Mouse (Mus musculus) neural tube, embryonic 10.5 days (tissue): Measurements from ENCODE around the gene Cbarp.
A peak's percentile ranks its signal among the peaks of the same experiment; 100 is the strongest.

Experiments used
- DNase-seq: peaks from one replicate; pipeline ENCODE4 v3.0.0-alpha.2; 2017; ENCODE audit warnings: low spot score; ENCODE audit errors: extremely low spot score

Gene Cbarp

GRCm38 (mm10) chr10:80140666-80141035 is at the start of gene Cbarp:
Gene Cbarp (minus strand): TSS chr10:80140835.
- DNase-seq: no peak

GRCm38 (mm10) chr10:80189999-80190398 is 49.4 kb upstream of the Cbarp start:
- peak; percentile 53 for DNase-seq

DNA sequence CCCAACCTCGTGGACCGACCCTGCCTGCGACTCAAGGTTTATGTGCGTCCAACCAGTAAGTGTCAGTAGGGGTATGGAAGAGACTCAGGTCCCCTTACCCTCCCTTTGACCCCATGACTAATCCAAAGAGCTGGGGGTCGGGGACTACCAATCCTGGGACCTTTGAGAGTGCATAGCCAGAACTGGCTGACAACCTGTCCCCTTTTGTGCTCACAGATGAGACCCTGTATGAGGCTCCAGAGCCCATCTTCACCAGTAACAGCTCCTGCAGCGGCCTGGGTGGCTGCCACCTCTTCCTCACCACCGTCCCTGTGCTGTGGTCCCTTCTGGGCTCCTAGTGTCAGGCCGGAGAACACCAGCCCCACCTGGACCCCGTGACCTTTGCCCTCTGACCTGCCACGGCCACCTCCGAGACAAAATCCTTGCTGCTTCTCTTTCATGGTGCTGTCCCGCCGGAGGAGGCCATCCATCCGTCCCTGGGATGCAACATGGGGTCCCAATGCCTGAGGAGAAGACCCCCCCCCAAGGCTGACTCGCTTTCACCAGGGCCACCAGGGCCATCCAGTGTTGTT is 47.9 kb upstream of the Cbarp start:
- DNase-seq: no peak

GRCm38 (mm10) chr10:80187739-80188138 is 47.1 kb upstream of the Cbarp start:
- DNase-seq: no peak

GRCm38 (mm10) chr10:80186649-80187048 is 46.0 kb upstream of the Cbarp start:
- no peak for DNase-seq

GRCm38 (mm10) chr10:80182547-80182946 is 41.9 kb upstream of the Cbarp start:
- no peak for DNase-seq

DNA sequence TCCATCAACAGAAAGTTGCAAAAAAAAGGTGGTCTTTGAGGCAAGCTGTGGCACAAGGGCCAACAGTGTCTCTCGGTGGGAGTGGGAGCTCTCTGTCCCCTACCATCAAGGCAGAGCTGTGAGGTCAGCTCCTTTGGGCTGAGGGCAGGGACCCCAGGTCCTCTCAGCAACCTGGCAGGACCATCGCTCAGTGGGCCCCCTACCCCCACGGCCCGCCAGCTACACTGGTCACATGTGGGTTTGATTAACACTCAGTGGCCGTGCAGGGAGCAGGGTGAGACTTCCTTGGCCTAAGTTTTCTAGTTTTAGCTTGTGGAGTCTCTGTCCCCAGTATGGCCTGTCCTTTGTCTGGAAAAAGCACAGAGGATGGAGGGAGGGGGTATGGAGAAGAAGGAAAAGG is 40.2 kb upstream of the Cbarp start:
- DNase-seq: no peak

- no peak for DNase-seq
These were observed 39.7 kb upstream of the Cbarp start for GRCm38 (mm10) chr10:80180288-80180687.

DNA sequence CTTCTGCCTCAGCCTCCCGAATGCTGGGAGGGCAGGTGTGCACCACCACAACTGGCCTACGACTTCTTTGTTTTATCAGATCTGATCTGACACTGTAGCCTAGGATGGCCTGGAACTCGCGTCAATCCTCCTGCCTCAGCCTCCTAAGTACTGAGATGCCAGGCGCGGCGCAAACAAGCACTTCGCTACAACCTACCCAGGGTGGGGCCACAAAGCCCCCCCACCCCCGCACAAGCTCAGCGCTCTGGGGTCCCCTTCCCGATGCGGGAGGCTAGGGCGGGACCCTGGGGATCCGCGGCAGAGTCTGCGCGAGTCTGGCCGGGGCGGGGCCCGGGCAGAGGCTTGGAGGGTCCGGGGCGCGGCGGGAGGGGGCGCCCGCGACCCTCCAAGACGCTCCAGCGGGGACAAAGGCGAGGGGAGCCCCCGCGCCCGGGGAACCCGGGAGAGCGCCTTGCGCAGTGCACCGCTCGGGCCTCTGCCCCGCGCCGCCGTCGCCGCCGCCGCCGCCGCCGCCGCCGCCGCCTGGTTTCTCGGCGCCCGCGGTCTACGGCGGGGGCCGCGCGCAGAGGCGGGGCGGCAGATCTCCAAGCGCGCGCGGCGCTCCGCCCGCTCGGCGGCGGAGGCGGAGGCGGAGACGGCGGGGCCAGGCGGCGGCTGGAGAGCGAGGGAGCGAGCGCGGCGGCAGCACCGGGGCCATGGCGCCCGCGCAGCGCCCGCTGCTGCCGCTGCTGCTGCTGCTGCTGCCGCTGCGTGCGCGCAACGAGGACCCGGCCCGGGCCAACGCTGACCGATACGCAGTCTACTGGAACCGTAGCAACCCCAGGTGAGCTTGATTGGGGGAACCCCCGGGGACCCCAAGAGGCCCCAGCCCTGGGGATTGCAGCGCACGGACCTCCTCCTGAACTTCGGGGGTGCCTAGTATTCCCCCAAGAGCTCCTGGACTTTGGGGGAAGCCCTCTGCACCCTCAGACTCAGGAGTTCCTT is 38.7 kb upstream of the Cbarp start, which contains the start of gene Efna2:
TSS of gene Efna2 (plus strand) at position 415 of the 984 bp plus-strand sequence.
- peak; percentile 77 for DNase-seq

DNA sequence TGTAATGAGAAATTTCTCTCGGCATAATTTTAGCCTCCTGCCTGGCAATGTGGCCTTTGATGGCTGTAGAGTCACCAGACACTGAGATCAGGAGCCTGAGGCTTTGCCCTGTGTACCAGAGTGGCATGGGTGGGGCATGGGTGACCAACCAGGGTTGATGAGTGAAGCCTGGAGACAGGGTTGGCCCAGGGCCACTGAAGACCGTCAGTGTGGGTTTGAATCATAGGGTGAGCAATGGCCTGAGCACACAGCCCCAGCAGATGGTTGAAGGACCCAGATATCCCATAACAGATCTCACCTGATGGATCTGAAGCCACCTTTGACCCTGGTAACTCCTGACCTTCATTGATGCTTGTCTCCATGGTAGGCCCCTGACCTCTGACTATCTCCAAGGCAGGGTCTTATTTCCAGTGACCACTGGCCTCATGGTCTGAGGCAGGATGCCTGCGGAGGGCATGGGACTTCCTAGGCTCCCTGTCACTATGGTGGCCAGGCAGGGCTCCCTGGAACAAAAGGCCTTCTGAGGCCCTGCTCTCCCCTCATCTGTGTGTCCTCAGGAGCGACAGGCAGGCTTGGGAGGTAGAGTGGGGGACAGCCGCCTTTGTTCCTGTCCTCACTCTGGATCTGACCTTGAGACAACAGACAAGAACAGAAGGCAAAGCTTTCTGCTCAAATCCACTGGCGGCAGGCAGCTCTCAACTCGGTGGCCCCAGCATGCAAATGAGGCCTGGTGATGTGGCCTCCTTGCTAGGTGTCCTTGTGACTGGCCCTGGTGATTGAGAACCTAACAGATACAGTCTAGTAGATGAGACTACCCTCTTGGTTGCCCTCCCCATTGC is 37.0 kb upstream of the Cbarp start:
- no peak for DNase-seq

GRCm38 (mm10) chr10:80176270-80176834 is 35.7 kb upstream of the Cbarp start:
- no peak for DNase-seq

DNA sequence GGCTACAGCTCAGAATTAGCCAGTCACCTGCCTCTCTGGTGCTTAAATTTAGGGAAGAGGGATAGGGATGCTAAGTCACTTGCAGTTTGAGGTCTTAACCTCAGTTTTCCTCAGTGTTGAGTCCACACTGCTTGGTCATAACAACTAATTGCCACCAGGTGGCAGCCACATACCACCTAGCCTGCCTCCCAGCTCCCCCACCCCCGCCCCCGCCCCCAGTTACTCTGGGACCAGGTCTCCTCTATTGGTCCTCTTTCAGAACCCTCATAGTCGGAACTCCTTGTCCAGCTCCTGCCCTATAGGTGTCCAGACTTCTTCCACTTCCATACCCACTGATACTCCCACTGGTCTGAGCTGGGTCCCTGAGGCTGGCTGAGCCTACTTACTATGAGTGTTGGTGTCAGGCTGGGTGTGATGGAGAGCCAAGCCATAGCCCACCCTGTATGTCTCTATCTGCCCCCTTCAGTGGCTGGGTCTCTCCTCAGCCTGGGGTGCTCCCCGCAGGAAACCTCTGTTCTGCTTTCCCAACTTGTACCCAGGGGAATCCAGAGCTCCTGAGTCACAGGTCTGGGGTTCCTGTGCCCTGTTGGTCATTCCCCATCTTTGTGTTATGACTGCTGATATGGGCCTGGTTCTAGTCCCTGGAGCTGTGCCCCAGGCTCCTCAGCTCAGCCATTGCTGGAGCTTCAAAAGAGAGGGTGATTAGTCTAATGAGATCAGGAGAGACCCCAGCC is 35.1 kb upstream of the Cbarp start:
- peak; percentile 65 for DNase-seq

DNA sequence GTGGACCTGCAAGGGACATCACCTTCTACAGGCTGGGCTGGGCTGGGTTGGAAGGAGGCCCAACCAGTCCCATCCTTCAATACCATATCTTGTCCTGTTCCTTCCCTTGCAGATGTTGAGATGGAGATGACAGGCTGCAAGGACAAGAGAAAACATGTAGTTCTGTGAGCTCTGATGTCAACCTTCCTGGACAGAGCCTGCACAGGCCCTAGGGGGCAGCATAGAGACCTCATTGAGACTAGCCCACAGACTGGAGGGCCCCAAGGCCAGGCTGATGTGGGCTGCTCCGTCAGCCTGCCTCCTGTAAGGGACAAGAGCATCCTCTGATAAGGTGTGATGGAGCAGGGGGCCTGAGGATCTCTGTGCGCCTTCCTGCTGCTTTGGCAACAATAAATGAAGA is 34.1 kb upstream of the Cbarp start:
- no peak for DNase-seq

- no peak for DNase-seq
These were observed 33.5 kb upstream of the Cbarp start for GRCm38 (mm10) chr10:80173955-80174640.

DNA sequence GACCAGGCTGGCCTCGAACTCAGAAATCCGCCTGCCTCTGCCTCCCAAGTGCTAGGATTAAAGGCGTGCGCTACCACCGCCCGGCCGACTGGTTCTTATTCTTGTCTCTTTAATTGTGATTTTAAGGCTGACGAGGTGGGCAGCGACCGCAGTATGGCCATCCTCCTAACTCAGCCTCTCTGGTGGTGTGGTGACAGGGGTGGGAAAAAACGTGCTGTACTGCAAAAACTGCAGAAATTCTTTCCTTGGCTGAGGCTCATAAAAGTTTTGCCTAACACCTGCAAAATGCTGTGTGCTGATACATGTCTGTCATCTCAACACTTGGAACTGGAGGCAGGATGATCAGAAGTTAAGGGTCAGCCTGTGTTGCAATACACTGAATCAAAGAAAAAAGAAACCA is 32.7 kb upstream of the Cbarp start:
- no peak for DNase-seq

GRCm38 (mm10) chr10:80172527-80173292 is 32.1 kb upstream of the Cbarp start, which contains the start of gene 1600002K03Rik:
Gene 1600002K03Rik (plus strand): TSS chr10:80172944.
- DNase-seq: peak; percentile 93

DNA sequence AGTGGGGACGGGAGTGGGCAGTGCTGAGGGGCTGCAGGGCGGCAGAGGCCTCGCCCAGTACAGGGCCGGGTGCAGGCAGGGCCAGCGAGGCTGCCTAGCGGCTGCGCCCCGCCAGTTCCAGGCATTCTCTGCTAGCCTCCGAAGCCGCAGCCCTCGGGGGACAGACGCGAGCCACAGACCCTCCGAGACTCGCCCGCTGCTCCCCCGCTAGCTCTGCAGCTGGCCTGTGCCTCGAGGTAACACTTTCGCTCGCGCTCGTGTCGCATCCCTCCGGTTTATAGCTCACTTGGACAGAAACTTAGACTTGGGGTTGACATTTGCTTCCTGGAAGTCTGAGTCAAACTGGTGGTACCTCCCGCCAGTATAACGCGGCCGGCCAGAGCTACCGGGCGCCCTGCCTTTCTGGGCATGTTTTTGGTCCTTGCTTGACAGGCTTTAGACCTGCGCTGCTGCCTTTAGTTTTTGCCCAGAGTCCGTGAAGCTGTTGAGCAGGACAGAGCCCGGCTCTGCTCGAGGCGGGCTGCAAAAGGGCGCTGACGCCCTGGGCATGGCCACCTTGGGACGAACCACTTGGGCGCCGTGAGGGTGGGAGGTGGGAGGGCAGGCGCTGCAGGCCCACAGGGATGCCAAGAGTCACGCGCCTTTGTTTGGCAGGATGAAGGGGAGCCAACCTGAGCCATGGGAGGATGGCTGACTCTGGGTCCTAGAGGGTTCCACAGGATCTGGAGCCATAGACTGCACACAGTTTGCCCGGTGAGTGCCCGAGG is 31.3 kb upstream of the Cbarp start:
- no peak for DNase-seq

GRCm38 (mm10) chr10:80171252-80171651 is 30.6 kb upstream of the Cbarp start:
- no peak for DNase-seq
